Mouse (Mus musculus) cortical plate, adult 2 months (tissue): ENCODE data around the gene Pfn1.

Experiments used
- CTCF ChIP-seq: fragments of 200-500 bp; IDR thresholded peaks from 2 replicates; pipeline ENCODE4 v1.5.1; 2011; ENCODE audit warnings: mild to moderate bottlenecking, control low read depth, low read length; ENCODE audit not compliant: insufficient read depth; ENCODE audit errors: extremely low read depth
- POLR2A ChIP-seq: fragments of 200-500 bp; IDR thresholded peaks from 2 replicates; pipeline ENCODE4 v1.6.1; 2011; ENCODE audit warnings: mild to moderate bottlenecking, low read length, control low read depth; ENCODE audit not compliant: insufficient read depth; ENCODE audit errors: extremely low read depth

- TF ChIP-seq CTCF (no peak), POLR2A (no peak)
Observed at GRCm38 (mm10) chr11:70650322-70651175, 3.9 kb downstream of the Pfn1 start.
